Mouse (Mus musculus) liver (tissue): ENCODE measurements around the gene Gm37240.

ENCODE experiments used
- DNase-seq: peaks from one replicate; pipeline ENCODE4 v3.0.0-alpha.2; 2020; ENCODE audit warnings: mixed read lengths

Gm37240 gene

DNA sequence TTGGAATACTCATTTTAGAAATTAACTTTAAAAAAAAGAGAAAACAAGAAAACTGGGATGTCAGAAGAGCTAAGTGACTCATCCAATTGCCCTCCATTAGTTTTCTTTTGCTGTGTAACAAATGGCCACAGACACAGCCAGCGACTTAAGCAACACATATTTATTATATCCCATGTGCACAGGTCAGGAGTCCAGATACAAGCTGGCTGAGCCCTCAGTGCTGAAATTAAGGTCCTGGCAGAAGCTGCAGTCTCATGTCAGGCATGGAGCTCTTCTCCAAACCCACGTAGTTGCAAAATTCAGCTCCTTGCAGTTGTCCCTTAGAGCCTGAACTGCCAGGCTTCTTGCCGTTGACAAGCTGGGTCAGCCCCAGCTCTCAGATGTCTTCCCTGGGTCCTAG, 504.0 kb downstream of the Gm37240 start:
- no peak for DNase-seq

DNA sequence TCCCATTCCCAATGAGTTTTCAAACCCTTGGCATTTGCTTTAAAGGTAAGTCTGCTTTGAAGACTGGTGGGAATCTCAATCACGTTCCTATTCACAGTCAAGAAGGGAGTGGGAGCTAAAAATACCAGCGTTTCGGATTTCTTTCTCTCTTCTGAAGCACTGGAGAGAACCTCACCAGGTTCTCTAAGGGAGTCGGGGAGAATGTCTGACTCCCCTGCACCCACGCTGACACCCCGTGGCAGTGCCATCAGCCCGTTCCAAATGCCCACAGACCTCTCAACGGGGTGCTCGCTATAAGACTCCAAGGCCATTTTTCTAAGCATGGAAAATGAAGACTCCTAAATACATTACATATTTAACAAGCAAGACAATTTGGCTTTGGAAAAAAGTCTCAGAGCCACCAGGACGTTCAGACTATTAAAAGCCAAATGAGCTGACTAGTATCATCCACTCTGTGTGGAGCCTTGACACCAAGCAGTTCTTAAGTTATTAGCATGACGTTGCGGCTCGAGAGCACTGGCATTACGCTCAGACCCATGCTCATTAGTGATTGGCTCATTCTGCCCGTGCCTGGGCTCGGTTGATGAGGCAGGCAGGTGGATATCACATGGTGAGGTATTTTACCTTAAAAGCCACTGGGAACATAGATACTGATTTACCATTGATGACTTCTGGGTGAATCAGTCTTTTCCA, 508.5 kb downstream of the Gm37240 start:
- DNase-seq: no peak

DNA sequence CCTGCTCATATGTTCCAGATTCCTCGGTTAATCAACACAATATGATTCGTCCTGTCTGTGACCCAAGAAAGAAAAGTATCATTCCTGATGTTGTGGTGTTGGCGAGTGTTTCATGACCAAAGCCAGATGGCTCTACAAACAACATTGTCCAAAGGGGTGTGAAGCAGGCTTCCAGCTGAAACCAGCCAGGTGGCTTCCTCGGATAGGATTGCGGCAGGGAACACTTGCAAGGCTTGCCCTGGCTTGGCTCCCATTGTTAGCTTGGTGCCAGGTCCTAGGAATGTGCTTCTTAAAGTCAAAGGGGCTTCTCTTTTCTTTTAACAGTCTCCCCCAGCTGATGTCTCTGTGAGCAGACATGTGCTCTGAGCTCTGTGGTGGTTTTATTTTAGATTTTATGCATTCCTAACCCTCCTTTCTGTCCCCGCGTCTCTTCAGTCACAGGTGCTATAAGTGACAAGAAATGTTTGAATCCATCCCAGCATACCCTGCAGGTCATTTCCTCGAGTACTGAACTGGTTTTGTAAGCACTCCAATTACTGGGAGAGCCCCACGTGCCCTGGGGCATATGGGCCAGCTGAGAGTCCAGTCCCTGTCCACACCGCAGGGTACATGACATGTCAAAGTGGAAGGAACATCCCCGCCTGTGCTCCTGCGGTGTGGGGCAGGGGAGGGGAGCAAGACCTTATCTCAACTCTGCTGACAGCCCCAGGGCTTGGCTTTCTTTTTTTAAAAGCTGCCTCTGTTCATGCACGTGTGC, 509.2 kb downstream of the Gm37240 start:
- no peak for DNase-seq

DNA sequence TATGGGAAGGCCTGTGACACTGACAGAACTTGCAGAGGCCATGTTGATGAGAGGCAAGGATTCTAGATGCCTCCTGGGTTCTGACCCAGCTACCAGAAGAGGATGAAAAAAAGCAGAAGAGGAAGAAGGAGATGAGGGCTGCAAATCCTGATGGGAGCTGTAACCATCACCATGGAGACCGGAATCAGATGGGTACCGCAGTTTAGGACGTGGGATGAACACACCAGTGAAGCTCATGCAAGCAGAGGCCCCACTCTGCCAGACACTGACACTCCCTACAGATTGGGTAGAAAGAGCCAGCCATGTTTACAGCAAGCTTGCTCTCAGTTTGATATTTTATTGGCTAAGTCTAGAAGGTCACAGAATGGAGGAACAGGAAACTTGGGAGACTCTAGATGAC, 509.8 kb downstream of the Gm37240 start:
- no peak for DNase-seq

DNA sequence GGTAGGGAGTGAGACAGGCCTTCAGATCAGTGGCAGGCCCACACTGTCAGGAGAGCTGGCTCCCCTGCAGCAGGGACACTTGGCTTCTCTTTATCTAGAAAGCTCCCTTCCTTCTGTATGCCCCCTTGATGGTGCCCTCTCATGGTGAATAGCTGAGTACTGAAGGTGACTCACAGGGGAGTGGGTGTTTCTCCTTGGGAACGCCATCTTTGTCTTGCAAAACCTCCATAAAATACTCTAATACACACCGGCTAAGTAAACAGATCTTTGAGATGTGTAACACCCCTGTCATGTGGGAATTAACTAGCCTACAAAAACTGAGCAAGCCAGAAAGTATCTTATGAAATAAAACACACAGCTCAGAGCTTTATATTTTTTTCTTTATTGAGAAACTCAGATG, 510.8 kb downstream of the Gm37240 start:
- no peak for DNase-seq

DNA sequence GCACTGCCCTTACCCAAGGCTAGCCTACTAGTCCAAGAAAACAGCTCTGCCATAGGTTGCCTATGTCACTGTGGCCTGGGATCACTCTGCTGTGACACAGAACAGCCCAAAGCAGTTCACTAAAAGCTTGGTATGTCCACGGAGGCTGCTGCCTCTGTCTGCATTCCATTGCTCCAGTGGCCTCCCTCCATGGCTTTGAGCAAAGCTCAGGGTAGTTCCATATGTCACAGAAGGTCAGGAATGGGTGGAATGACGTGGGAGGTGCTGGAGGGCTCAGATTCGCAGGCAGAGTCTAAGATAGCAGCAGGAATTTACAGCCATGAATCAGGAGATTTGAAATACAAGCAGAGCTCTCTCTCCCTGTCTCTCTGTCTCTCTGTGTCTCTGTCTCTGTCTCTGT, 514.3 kb downstream of the Gm37240 start:
- no peak for DNase-seq

DNA sequence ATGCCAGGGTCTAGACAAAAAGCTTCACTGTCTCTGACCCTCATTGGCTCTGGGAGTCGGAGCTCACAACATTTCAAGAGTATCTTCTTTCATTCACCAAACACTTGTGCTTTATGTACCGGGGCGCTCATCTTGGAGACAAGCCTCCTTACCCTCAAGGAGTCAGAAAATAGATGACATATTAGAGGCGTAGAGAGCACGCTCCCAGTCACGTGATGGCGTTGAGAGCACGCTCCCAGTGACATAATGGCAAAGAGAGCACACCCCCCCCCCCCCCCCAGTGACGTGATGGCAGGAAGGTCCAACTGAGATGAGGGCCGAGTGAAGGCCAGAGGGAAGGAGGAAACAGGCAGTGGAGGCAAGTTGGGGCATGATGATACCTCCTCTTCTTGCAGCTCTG, 517.5 kb downstream of the Gm37240 start:
- DNase-seq: no peak

DNA sequence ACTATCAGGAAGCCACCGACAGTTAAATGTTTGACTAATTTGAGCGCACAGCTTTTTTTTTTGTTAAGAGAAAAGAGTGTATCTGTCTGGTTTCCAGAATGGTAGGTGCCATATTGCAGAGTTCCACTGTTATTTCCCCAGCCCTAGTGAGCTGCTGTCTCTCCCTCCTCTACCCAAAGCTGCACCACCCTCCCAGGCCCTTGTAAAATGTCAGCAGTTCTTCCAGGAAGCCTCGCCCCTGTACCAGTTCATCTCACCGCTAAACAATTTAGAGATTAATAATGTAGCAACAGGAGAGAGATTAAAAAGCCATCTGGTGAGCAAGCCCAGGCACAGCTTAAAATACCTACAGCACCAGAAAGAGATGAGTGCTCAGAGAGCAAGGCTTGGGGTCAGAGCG, 518.2 kb downstream of the Gm37240 start:
- no peak for DNase-seq

DNA sequence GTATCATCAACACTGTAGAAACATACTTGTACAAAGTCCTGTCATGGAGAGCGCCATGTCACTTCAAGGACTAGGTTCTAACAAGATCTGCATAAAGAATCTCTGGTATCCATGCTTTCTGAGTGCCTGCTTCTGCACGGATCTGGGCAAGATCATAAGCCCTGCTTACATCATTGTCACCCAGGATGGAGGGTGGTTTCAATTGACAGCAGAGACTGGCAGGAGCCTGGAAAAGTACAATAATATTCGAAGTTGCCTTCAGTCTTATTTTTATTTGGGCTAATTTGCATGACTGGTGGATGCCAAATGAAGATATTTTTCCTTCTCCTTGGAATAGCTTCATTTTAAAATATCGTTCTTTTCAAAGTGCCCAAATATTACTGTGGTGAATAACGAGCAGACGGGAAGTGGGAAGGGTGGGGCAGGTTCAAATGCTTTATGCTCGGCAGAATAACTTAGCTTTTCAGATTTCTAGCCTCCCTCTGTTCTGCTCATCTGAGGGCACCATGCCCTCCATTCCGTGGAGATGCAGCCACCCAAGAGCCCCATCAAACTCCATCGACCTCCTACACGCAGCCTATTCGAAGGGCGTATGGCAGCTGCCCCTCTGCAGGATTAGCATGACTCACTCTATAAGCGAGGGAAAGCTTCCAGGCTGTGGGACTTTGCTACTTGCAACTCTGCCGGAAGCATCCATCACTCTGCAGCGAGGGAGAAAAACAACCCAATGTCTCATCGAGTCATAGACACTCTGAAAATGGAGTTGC, 518.8 kb downstream of the Gm37240 start:
- no peak for DNase-seq

DNA sequence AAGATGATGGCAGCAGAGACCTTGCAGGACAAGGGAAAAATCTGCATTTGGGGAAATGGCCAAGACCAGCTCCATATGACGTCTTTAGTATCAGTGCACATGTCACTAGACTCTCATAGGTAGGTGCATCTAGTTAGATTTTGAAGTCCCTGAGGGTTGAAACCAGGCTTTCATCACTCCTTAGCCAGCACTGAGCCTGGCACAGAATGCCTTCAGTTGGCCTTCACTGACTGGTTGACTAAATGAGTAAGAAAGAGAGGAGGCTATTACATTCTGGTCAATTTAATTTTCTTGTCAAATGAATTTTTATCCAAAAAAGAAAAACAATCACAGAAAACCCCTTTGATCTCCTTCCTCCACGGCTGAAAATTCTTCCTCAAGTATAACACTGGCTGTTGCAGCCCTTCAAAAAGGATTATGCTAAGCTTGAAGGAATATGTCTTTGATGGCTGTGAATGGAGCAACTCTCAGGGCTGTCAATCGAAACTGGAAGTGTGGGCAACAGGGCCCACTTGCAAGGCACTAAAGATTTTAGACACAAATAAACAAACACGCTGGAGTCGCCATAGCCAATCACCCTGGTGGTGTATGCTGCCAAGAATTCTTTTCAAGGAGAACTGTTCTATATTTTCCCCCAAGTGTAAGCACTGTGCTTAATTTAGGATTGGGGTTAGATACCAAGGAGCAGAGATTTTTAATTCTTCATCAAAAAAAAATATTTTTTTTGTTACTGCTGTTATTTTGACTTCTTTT, 522.6 kb downstream of the Gm37240 start:
- no peak for DNase-seq

DNA sequence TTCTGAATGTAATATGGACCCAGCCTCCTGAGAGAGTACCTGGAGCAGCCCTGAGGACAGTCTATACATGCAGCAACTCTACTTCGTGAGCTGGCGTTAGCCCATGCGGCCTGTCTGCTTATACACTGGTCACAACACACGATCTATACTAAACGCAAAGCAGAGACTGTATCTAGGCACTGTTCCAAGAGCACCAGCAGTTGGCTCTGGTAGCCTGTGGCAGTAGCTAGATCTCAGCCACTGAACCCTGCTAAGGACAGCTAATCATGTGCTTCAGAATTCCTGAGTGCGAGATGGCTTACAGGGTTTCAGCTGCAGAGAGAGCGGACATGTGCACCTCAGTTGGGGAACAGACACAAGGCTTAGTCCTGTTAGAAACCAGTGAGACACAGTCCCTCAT, 524.4 kb downstream of the Gm37240 start:
- no peak for DNase-seq

DNA sequence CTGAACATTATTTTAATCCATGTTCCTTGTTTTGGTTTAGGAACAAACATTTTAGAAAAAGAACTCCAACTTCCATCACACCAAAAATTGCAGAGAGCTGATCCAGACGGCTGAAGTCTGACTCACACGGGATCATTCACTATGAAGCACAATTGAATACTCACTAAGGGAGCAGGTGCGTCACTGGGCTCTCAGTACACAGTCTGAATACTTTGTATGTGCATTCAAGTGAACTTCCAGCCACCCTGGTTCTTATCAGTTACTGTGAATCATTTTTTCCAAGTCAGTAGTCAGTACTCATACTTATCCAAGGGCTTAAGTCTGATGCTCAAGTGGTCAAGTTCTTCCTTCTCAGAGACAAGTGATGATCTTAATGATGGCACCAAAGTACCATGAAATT, 530.9 kb downstream of the Gm37240 start:
- DNase-seq: no peak

DNA sequence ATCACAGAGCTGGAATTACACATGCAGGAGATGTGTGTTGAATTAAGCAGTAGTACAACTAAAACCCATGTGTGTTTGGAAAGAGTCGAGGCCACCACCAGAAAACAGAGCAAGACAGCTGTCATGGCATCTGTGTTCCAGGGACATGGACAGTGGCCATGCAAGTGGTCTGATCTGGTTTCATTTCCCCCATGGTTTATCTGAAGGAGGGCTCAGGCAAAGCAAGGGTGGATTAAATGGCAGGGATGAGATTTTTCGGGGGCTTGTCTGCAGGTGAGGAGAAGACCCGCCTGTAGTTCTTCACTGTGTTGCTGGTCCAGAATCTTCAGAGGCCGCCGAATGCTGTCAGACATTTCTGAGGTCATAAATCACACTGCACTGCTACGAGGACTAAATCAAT, 539.3 kb downstream of the Gm37240 start:
- DNase-seq: no peak

DNA sequence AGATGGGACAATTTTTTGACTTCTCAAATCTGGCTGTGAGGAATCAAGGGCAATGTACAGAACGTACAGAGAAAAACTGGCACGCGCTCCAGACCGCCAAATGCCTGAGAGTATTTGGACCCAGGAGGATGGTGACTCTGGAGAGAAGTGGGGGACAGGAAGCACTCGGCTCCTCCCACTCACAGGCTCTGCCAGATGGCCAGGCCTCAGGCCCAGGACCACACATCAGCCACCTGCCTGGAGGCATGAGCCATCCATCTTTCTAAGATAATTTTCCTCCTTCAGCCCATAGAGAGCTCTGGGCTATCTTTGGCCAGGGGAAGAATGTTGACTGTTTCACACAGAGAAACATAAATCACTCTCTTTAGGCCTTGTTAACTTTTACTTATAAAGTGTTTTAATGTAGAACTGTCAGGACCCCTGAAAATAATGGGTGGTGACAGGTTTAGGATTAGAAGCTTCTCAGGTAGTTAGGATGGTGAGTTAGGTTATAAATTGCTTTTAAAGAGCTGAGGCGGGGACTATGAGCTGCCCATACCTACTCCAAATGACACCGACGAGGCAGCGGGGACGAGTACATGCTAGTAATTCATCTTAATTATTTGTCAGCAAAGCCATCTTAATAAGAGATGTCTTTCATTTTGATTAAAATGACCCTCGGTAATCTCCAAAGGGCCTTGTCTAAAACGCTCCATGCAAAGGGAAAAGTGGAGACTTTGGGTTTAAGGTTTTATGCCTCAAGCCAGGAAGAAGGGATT, 546.0 kb downstream of the Gm37240 start:
- peak; percentile 11 for DNase-seq

DNA sequence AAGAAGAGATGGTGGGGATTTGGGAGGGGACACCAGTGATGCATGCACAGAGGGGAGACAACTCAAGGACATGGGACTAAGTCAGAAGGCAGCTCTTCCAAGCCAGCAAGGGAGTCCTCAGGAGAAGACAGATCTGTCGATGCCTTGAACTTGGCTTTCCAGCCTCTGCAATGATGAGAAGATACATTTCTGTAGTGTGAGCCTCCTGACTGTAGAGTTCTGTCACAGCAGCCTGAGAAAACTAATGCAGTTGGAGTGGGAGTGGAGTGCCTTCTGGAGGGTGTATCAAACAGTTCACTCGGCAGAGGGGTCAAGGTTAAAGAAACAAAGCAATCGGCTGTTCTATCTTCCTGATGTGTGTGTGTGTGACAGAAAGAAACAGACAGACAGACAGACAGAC, 546.8 kb downstream of the Gm37240 start:
- no peak for DNase-seq

DNA sequence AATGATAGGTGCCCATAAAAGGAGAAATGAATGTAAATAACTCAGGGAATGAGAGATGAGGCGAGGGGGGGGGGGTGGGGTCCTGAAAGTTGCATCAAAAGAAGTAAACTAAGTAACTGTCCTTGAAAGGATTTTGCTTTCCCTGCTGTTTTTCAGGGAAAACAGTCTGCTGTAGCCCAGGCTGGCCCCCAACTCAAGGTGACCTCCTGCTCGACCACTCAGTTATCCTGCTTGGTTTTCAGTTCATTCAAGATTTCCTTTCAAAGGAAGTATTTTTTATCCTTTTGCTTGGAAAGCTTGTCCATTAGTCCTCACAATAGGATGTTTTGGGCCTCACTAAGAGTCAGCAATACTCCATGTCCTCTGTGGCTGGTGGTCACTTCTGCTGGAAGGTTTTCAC, 547.4 kb downstream of the Gm37240 start:
- no peak for DNase-seq

DNA sequence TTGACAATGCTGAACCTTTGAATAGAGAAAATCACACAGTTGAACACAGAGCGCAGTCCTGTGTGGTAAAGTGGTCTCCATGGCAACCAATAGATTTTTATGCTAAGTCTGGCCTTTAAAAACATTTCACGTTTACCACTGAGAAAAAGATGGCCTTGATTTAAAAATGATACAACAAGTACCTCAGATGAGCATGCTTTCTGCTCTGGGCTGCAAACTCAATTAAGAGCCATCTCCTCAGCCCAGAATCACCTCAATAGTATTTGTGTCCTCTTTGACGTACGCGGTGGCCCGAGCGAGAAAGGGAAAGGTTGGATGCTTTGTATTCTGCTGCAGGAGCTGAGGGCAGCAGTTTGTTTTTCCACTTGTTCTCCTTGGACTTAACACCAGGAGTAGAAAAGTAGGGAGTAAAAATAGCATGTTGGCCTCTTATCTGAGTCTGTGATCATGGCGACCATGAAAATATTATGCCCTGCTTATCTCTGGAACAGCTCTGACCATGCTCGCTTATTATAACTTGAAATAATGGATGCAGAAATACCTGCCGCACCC, 548.0 kb downstream of the Gm37240 start:
- DNase-seq: no peak

DNA sequence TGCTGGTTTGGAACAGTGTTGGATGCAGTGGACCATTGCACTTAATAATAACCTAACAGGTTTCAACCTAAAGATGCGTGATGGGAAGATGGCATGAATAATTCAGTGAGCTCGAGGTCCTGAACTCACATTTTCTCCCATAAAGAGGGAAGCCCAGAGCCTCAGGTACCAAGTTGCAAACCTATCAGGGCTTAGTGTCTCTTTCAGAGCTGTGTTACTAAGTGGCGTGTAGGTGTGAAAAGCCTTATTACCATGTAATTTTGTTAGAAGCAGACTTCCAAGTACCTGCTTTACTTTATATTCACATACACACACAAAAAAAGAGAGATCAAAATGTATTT, 548.6 kb downstream of the Gm37240 start:
- DNase-seq: no peak

DNA sequence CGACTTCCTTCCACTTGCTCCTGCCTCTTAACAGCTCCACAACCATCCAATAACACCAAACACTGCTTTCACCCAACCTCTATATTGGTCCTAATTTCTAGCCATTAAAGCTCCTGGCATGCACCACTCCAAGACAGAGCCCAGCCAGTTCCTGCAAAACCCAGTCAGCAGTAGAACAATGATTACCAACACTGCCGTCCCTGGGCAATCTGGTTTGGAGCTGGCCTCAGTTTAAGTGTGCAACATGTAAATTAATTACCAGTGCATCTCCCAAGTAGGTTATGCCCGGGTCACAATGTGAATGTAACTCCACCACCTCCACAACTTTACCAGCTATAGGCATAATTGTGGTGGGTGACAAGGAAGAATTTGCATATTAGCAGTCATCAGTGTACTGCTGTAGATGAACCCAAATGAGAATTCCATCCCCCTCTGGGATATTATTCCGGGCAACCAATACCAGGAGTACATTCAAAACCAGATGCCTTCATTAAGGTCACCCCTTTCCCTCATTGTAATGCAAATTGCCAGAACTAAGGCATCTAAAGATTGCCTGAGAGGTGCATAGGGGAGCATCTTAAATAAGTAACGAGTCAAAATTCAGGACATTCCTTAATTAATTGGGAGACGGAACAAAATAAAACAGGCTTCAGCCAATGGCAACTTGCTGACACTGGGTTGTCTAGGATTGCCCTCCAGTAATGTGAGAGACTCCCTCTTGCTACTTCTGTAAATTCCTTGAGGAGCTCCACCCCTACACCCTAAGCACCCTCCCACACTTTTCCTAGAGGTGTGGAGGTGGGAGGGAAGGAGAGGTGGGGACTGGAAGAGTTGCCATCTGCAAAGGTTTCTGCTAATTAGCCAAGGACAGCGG, 549.2 kb downstream of the Gm37240 start:
- DNase-seq: no peak

DNA sequence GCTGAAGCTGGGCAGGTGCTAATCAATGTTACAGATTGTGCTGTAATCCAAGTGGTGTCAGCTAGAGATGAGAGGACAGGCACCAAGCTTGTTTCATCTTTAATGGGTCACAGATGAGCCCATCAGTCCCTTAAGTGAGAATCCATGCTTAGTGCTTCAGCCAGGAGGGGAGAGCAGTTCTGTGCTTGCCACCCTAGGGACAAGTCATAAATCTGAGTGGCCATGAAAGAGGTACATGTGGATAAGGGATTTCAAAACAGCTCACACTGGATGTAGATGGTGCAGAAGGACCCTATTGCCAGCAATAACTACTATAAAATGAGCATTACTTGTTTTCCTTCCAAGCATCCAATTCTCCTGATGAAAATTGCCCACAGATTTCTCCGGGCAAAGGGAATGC, 551.8 kb downstream of the Gm37240 start:
- DNase-seq: no peak

DNA sequence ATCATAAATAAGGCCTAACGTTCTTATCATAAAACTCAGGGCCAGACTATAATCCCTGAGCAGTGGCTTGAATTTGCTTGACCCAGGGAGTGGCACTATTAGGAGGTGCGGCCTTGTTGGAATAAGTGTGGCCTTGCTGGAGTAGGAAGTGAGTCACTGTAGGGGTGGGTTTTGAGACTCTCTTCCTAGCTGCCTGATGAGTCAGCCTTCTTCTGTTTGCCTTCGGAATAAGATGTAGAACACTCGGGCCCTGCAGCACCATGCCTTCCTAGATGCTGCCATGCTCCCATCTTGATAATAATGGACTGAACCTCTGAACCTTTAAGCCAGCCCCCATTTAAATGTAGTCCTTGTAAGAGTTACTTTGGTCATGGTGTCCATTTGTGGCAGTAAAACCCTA, 555.0 kb downstream of the Gm37240 start:
- DNase-seq: no peak
